Mouse (Mus musculus): Measurements from ENCODE around the gene Rps10. TPM values are rescaled to one million over a fixed set of nuclear protein-coding genes. Genes with fewer than 3 reads are reported as not detected.

The Rps10 gene
- total RNA-seq (2015) = 2,101 and 2,175 TPM in 2 replicates
- total RNA-seq (2017) = 2,717 and 3,085 TPM in 2 replicates

GRCm38 (mm10) chr17:27636132-27637020, at the start of gene Rps10:
Gene Rps10 (minus strand): TSS chr17:27636669.
- ATAC-seq (replicated peaks; ENCODE audit: poor library complexity) = no peak

DNA sequence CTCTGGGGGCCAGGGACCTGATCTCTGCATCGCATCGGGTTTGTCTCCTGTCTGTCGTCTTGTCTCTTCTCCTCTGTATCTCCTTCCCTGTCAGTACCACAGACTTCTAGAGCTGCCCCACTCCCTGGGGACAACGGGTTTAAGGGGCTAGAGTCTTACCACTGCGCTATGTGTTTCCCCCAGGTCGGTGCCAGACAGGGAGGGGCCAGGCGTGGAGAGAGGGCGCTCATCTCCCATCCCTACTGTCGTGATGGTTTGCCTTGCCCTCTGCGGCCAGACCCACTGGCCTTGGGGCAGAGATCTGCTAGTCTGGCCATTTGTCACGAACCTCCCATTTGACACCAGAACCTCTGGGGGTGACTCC, 49.1 kb upstream of the Rps10 start:
- no peak for ATAC-seq (replicated peaks; ENCODE audit: poor library complexity)

DNA sequence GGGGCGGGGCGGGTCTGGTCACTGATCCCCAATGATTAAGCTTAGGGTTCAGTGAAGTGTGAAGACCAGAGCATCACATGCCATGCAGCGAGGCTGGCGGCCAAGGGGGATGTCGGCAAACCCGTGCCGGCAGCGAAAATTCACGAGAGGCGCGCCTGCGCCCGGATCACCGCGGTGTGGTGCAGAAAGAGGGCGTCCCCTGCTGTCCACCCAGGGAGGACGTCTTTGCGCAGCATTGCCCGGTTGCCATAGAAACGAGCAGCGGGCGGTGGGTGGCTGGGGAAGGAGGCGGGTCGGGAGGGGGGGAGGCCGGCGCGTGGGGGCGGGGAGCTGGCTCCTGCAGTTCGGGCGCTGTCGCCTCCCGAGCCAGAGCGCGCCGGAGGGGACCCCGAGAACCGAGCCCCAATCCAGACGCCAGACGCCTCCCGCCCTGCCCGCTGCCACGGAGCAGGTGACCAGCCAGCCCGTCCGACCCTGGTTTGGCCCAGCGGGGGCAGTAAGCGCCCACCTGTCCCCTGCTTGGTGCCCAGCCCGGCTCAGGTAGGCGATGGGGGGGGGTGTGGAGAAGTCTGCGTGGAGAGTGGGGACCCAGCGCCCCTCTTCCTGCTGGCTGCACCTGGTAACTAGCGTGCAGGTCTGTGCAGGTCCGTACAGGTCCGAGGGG, 48.5 kb upstream of the Rps10 start:
- peak; percentile 47; the same call in 1 of the 2 replicates for ATAC-seq (replicated peaks; ENCODE audit: poor library complexity)

GRCm38 (mm10) chr17:27678924-27679813, 42.7 kb upstream of the Rps10 start:
- ATAC-seq (replicated peaks; ENCODE audit: poor library complexity) = no peak

- ATAC-seq (replicated peaks; ENCODE audit: poor library complexity) = no peak
Measured at GRCm38 (mm10) chr17:27677756-27678155, 41.3 kb upstream of the Rps10 start.

DNA sequence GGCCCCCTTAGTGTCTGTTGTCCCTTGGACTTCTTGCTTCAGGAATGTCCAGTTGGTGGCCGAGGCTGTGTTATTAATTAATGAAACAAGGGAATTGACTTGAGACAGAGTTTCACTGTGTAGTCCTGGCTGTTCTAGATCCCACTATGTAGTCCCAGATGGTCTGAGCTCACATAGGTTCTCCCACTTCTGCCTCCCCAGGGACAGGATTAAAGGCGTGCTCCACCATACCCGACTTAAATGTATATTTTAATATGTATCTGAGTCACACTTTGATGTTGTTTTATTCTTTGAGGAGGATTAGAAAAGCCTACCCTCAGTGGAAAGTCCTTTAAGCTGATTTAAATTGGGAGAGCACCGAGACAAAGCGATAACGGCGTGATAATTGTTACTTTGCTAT, 39.8 kb upstream of the Rps10 start:
- ATAC-seq (replicated peaks; ENCODE audit: poor library complexity) = no peak

- ATAC-seq (replicated peaks; ENCODE audit: poor library complexity) = peak; percentile 44; the same call in 1 of the 2 replicates
Measured at GRCm38 (mm10) chr17:27675453-27675852, 39.0 kb upstream of the Rps10 start.

DNA sequence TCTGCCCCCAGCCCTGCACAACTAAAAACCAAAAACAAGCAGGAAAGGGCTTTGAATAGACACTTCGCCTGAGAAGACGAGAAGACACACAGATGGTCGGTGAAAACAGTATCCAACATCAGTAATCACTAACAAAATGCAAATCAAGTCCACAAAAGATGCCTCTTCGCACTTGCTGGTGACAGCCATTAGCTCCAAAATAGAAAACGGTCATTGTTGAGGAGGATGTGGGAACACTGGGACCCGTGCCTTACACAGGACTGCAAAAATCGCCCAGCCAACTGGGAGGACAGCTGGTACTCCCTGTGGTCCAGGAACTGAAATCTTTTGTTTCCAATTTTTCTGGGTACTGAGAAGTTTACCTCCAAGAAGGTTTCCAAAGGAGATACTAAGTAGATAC, 37.5 kb upstream of the Rps10 start:
- no peak for ATAC-seq (replicated peaks; ENCODE audit: poor library complexity)

DNA sequence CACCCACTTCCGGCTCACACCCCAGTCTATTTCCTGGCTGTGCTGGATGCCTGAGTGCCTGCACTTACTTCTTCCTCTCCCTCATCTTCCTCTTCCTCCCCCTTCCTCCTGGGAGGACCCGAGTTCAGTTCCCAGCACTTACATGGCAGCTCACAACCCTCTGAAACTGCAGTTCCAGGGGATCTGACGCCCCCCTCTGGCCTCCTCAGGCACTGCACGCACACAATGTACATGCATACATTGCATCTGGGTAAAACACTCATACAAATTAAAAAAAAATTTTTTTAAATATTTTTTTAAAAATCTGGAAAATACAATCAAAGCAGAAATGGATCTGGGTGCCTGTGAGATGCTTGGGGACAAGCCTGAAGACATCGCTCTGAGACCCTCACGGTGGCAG, 35.3 kb upstream of the Rps10 start:
- ATAC-seq (replicated peaks; ENCODE audit: poor library complexity) = no peak

GRCm38 (mm10) chr17:27658767-27659166, 22.3 kb upstream of the Rps10 start:
- ATAC-seq (replicated peaks; ENCODE audit: poor library complexity) = no peak

DNA sequence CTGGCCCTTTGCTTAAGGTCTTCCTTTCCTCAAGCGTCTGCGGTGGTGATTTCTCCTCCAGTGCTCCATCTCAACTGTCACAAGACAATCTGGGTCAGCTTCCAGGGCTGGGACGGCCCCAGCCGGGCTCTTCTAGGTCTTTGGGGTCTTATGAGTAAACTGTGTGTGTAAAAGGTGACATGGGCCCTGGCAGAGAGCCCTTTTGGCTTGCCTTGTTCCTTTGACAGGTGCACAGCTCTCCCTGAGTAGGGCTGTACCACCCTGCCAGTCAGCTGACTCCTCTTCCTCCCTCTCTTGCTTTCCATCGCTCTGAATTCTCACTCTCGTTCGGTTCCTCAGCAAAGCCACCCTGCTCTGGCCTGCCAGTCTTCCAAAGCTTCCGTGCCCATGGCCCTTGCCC, 20.7 kb upstream of the Rps10 start:
- no peak for ATAC-seq (replicated peaks; ENCODE audit: poor library complexity)

- no peak for ATAC-seq (replicated peaks; ENCODE audit: poor library complexity)
Measured at GRCm38 (mm10) chr17:27656414-27656813, 19.9 kb upstream of the Rps10 start.

GRCm38 (mm10) chr17:27656011-27656399, 19.5 kb upstream of the Rps10 start:
- no peak for ATAC-seq (replicated peaks; ENCODE audit: poor library complexity)

GRCm38 (mm10) chr17:27655089-27656010, 18.9 kb upstream of the Rps10 start, which contains the start of gene Pacsin1:
Gene Pacsin1 (plus strand): TSS chr17:27655509.
- ATAC-seq (replicated peaks; ENCODE audit: poor library complexity) = peak; percentile 34; the same call in 1 of the 2 replicates

- peak; percentile 43 for ATAC-seq (replicated peaks; ENCODE audit: poor library complexity)
Measured at GRCm38 (mm10) chr17:27653253-27653959, 16.9 kb upstream of the Rps10 start.

DNA sequence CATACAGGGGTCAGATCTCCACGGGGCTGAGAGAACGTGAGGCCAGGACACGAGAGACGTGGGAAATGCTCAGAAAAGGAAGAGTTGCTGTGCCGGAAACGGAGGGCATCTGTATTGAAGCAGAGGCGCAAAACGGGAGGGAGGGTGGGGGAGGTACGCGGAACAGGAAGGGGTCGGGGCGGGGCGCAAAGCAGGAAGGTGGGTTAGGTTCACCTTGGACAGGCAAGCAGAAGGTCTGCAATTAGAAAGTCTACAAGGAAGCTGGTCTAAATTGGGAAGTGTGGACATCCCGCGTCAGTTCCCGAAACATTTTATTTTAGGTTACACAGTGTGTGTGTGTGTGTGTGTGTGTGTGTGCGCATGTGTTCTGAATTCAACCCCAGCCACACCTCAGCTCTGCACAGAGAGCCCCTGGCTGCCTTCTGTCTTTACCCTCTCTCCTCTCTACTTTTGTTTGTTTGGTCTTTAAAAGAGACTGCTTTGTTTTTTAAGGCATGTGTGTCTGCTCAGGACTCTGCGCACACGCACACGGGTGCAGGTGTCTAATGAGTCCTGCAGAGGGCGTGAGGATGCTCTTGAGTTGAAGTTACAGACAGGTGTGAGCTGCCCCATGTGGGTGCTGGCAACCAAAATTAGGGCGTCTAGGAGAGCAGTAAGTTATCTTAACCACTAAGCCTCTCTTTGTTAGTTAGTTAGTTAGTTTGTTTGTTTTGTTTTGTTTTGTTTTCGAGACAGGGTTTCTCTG, 15.7 kb upstream of the Rps10 start:
- ATAC-seq (replicated peaks; ENCODE audit: poor library complexity) = 0 out of 2 replicates have a peak, but pooled peaks have one; percentile 7

- ATAC-seq (replicated peaks; ENCODE audit: poor library complexity) = no peak
Measured at GRCm38 (mm10) chr17:27650586-27650985, 14.1 kb upstream of the Rps10 start.

- peak; percentile 90 for ATAC-seq (replicated peaks; ENCODE audit: poor library complexity)
Measured at GRCm38 (mm10) chr17:27650160-27650559, 13.7 kb upstream of the Rps10 start.

- no peak for ATAC-seq (replicated peaks; ENCODE audit: poor library complexity)
Measured at GRCm38 (mm10) chr17:27645807-27646206, 9.3 kb upstream of the Rps10 start.

Measured in megakaryocyte progenitor cell, adult 5-6 weeks (primary cell).